Mouse (Mus musculus) left cerebral cortex, adult 8-10 months (tissue): Measurements from ENCODE around the gene Siglech. TPM values are rescaled to one million over a fixed set of nuclear protein-coding genes. Genes with fewer than 3 reads are reported as not detected.
"Not testable (repeated sequence)": the region's sequence is repeated elsewhere in the genome, so short reads cannot be mapped to it uniquely, and the experiment has no call there.

Experiments
- DNase-seq, 2 experiments: peaks; one replicate each; pipeline ENCODE4 v3.0.0; 2022; ENCODE audit warnings: low spot score in 2 of 2
- total RNA-seq, 4 experiments: library from RNA; stranded (reverse); gene quantifications; 2 replicates each; pipeline ENCODE4 v1.2.4; 2022

The Siglech gene
- total RNA-seq, result 10 to 100 TPM; 13.9 to 47.1 (median 23.9) TPM

DNA sequence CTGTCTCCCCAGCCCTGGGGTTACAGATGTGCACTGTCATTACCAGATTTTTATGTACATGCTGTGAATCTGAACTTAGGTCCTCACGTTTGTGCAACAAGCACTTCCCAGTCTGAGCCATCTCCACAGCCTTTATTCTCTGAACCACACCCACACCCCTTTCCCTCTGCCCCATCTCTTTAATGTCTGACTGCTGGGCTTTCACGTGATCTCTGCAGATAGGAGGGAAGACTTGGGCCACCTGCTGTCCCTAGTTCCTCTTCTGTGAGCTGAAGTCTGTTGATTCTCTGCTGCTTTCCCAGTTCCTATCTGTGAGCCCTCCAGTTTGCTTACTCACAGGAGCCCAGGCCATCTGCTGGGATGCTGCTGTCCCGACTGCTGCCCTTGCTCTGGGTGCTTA, at the start of gene Siglech:
TSS of gene Siglech (plus strand) at position 253 of the 400 bp plus-strand sequence.
- no peak for DNase-seq

DNA sequence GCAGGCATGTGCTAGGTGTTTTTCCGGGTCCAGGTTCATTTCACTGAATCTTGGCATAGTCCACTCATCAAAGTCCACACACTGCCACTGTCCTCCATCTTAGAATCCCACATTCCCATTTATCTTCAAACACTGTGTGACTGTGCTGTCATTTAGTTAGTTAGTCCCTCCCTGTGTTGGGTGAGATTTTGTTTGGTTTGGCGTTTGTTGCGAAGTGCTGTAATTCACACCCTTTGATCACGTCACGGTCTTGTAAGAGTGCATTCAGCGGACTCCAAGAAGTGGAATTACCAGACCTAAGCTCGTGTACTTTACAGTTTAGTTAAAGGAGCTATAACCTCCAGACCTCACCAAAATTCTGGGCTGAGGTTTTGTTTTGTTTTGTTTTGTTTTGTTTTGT, 45.3 kb upstream of the Siglech start:
- no peak for DNase-seq

DNA sequence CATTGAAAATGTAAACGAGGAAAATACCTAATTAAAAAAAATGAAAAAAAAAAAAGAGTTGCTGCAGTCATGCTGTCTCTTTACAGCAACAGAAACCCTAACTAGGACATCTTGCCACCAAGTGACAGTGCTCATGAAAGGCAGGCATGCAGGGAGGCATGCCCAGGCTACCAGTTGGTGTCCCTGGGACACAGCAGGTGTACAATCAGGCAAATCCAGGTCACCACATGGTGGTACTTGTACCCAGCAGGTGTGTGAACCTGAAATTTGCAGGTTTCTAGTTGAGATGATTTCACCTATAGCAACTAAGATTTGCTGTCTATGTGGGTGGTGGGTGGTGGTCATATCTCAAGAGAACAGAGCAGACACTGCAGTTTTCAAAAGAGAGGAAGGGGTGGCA, 39.1 kb upstream of the Siglech start:
- DNase-seq, result no peak

DNA sequence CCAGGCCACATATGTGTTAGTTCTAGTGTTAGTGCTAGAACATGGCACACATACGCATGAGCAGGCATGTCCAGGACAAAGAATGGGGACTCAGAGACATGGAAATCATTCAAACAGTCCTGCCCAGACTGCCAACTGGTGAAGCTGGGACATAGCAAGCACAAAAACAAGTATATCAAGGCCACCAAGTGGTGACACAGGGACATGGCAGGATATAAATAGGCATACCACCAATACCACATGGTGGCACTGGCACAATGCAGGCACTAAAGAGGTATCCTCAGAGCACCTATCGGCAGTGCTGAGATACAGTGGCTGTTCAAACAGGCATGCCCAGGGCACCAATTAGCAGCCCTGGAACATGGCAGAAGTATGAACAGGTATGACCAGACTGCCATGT, 33.5 kb upstream of the Siglech start:
- DNase-seq, result no peak

DNA sequence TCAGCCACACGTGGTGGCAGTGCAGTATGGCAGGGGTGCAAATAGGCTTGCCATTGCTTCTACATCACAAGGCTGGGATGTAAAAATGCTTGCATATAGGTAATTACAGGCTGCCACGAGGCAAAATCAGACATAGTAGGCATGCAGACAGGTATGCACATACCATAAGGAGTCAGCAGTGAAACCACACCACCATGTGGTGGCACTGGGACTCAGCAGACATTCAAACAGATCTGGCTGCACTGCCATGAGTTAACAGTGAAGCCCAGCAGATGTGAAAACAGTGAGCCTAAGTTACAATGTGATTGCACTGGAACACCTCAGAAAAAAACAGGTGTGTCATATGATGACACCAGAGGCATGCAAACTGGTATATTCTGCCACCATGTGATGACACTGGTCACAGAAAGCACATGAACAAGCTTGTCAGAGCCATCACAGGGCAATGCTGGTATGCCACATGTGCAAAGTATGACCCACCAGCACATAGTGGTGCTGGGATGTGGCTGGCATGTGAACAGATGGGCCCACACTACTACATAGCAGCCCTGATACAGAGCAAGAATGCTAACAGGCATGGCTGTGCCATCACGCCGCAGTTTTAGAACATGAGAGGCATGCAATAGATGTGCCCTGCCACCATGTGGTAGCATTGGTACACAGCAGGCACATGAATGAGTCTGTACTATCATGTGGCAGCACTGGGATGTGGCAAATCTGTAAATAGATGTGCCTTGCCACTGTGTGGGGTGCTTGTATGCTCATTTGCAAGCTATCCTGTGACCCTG, 30.7 kb upstream of the Siglech start:
- peak; percentile 43 to 58 for DNase-seq

DNA sequence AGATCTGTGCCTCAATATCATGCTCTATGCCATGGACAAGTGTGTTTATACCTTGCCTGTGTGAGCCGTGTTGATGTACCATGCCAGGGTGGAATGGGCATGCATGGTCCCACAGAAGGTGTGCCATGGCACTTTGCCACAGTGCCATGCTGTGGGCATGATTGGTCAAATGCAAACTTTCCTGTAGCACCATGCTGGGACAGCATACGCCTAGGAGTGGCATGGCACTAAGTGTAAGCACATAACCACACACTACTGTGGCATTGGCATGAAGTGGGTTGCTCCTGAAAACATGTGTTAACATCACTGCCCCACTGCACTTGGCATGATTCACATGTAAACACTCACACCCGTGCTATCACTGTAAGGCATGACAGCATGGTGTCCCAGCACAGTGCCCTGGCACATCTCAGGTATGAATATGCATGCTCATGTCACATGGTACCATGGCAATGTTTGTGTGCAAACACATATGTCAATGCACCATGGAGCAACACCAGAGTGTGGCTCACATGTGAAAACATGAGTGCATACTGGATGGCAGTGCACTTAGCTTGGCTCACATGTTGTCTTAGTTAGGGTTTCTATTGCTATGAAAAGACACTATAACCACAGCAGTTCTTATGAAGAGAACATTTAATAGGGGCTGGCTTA, 24.2 kb upstream of the Siglech start:
- DNase-seq, result no peak

DNA sequence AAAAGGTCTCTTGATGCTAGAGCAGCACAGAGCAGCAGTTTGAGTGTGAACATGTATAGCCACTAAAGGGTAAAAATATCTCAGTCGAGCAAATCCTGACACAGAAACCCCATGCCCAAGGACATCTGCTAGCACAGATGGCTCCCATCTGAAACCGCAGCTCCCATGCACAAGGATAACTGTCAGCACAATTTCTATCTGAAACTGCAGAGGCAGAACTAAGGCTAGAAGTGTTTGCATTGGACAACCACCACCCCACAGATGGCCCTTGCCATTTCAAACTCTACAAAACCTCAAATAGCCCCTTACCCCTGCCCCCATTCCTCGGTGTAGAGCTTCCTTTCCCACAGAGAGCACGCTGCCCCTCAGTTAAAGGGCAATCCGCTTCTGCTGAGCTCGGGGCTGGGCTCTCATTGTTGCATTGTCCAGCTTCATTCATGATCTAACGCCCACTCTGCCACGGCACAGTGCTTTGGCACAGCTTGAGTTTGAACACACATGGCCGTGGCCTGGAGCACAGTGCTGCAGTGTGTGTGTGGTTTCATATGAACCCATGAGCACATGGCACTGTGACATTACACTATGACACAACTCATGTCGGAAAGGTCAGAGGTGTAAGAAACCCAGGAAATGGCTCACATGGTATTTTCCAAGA, 23.3 kb upstream of the Siglech start:
- DNase-seq, result peak; percentile 25 to 55

DNA sequence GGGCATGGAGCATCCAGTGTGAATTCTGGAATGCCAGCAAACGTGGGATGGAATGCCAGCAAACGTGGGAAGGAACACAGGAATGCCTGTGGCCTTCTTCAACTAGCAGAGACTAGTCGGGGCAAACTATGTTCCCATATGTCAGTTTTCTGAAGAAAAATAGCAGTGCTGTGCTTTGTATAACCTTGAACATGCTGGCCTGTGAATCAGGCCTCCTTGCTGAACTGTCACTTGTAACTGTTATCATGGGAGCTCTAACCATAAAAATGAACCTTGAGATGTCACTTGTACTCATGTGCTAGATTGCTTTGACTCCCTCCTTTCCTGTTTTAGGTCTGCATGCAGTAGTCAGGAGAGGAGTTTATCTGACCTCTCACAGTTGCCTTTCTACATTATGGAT, 17.1 kb upstream of the Siglech start:
- DNase-seq, result no peak

DNA sequence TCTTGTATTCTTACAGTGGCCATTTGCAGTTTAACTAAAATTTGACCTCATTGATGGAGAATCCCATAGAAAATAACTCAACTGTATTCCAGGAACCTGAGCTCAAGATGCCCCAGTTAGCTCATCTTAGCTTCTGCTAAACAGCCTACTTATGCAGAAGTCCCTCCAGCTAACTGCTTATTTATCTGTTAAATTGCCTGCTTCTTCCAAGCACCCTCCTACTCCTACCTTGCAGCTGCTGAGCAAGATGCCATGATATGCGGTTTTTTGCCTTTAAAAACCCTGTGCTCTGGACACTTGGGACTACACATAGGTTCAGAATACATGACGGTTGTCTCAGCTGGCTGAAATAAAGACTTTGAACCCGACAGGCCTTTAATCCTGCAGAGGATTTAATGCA, 8.6 kb upstream of the Siglech start:
- no peak for DNase-seq

DNA sequence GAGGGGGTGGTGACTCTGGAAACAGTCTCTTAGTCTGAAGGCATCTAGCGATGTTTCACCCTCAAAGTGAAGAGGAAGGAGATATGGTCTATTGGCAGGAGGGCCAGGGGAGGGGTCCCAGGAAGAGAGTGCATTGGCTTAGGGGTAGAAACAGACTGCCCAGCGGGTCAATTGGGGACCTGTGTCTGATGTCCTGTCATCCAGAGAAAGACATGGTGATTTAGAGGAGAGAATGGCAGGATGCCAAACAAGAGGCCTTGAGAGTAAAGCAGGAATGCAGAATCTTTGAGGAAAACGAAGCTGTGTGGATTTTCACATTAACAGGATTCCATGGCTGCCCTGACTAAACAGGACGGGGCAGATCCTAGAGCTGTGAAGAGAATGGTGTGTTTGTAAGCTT, 12.0 kb downstream of the Siglech start:
- DNase-seq, result no peak

DNA sequence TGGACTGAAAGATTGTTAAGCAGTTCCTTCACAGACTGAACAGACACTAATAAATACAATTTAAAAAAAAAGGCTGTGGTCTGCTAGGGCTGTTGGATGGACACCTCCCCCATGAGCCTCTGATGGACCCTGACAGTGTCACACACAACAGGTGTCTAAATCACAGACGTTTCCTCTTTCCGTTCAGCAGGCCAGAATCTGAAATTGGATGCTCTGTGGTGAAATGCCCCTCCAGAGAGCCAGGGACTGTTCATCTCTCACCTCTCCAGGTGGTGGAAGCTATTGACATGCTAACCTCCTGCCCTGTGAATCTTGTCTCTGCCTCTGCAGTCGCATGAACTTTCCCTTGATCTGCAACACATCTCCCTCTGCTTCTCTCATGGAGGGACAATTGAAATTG, 14.5 kb downstream of the Siglech start:
- DNase-seq, result no peak

DNA sequence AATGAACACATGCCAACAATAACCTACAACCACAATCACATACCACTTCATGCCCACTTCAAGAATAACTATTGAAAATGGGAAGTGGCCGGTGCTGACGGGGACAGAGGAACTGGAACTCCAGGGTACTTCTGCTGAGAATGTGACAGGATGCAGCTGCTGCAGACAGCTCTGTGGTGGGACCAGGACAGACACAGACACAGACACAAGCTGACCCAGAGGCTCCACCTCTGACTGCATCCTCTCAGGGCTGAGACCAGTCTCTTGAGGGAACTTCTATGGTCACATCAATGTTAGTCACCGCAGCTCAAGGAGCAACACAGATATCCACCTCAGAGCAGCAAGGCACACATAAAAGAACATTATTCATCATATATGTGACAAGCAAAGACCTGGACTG, 16.6 kb downstream of the Siglech start:
- peak in 1 of 2 experiments; percentile 25 for DNase-seq

DNA sequence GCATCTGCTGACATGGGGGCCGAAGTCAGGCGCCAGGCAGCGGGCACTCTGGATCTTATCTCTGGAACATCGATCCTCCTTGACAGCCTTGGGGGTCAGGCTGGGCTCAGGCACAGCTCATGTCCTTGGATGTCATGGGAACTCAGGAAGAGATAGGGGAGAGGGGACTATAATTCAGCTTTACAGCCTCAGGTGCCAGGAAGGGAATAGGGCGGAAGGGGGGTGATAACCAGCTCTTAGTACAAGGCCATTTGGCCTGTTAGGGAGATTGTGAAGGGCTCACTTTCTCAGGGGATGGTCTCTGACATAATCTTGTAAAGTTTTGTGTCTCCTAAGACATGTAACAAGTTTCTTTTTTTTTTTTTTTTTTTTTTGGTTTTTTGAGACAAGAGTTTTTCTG, 22.6 kb downstream of the Siglech start:
- DNase-seq, result not testable (repeated sequence)

DNA sequence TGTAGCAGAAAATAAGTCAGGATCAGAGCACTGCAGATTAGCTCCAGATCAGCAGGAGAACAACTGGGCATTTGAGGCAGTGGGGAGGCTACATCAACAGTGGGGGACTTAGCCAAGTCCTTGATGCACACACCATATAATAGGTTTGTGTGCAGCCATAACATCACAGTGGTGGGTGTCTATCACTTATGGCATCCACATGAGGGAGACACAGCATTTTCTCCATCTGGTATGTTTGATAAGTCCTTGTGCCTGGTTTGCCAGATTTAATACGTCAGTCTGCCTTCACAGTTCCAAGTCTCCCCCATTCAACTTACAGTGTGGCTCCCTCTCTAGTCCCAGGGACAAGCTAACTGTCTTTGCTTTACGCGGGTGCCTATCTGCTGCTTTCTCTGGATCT, 24.3 kb downstream of the Siglech start:
- DNase-seq, result peak in 1 of 2 experiments; percentile 40

DNA sequence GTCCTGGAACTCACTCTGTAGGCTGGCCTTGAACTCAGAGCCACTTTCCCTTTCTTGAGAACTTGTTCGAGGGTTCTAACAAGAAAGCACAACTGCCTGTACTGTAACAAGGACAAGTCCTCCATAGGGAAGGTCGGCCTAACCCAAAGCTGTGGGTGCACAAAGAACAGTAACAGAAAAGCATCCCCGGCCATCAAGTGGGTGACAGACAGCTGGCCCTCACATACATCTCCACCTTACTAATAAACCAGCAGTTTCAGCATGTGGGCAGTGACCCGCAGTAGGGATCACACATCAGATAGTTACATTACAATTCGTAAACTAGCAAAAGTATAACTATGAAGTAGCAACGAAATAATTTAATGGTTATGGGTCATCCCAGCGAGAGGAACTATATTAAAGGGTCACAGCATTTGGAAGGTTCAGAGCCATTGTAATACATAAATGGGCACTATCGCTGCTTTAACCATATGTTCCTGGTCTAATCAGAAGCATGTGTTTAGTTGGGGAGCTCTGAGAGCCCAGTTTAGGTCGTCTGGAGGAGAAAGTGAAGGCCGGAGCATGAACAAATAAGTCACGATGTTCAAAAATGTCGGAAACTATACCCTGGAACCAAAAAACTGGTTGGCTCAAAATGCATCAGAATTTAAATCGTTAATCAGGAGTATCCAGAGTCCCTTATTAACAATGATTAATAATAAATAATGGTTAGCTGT, 25.4 kb downstream of the Siglech start:
- no peak for DNase-seq

DNA sequence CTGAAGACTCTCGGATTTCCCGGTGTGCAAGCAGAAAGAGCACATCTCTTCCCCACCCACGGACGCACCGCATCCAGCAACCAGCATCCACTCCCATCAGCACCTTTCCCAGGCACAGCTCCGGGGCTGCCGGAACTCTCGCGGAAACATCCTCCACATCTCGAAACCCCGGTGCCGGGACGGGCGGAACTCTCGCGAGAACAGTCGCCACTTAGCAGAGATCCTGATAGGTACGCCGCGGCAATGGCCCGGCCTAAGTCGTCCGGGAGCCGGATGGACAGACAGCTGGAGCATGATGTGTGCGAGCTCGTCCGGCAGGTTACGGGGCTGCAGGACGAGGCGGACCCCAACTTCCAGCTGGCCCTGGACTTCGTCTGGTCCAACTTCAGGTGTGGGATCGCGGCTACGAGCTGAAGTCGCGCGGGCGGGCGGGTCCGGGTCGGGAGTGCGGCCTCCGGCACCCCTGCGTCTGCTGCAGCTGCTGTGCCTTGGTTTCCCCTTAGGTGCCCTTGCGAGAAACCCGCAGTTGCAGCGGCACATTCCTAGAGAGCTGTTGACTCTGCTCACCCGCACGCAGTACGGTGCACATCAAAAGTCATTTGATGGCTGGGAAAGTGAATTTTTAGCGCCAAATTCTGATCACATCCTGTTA, 26.1 kb downstream of the Siglech start, which contains the start of gene Tubgcp5:
TSS of gene Tubgcp5 (plus strand) at position 203 of the 652 bp plus-strand sequence.
- DNase-seq, result peak; percentile 90 to 98

DNA sequence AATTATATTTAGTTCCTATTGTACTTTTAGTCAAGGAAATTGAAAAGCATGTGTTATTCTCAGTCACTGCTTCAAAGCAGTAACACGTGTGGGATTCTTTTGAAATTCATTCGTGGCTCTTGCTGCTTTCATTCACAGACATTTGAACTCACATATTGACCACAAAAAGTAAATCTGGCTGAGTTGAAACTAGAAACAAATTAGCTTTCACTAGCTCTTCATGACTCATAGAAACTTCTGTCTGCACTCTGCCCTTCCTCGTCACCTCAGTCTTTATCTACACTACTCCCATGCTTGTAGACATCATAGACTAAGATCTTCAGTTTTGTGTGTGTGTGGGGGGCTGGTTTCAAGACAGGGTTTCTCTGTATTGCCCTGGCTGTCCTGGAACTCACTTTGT, 32.0 kb downstream of the Siglech start:
- no peak for DNase-seq

DNA sequence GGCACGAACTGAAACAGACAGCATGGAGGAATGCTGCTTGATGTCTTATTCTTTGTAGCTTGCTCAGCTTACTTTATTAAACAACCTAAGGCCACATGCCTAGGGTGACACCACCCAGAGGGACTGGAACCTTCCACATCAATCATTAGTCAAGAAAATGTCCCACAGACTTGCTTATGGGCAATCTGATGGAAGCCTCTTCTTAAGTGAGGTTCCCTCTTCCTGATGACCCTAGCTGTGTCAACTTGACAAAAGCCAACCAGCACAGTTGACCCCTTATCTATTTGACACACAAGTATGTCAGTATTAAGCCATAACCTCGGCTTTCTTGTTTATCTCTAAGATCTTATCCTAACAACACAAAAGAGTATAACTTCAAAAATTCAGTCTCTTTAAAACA, 42.0 kb downstream of the Siglech start:
- no peak for DNase-seq

DNA sequence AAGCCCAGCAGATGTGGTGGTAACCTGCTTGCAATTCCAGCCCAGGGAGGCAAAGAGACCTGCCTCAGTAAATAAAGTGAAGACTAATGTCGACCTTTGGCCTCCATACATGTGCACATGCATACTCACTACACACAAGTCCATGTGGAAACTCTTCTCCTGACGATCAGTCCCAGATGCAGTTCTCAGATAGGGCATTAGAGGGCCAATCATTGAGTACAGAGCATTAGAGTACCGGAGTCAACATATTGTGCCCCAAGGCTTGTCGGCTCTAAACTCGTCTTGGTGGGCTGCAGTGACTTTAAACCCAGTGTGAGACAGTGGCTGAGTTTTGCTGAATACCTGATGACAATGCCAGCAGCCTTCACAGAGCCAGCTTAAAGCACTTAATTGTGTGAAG, 56.5 kb downstream of the Siglech start:
- no peak for DNase-seq

DNA sequence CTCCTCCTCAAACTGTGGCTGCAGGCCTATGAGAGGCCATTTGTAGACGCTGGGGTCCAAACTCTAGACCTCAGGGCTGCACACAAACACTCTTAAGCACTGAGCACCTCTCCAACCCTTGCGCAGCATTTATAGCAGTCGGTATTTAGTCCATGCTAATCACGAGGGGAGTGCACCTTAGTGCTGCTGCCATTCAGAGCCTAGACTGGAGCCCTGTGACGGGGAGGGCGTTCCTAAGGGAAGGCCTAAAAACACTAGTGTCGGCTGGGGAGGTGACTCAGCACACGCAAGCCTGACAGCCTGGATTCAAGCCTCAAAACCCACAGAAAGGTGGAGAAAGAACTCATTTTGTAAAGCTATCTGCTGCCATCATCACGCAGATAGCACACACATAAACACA, 59.6 kb downstream of the Siglech start:
- DNase-seq, result no peak
